Mouse (Mus musculus) thymus, adult 2 months (tissue): ENCODE measurements around the gene Adamts13.

Experiments used
- CTCF ChIP-seq: fragments of 200-500 bp; IDR thresholded peaks from 2 replicates; pipeline ENCODE4 v1.5.1; 2012; ENCODE audit warnings: mild to moderate bottlenecking, control low read depth, low read length, moderate library complexity, borderline replicate concordance; ENCODE audit not compliant: control insufficient read depth, poor library complexity, insufficient read depth; ENCODE audit errors: extremely low read depth
- POLR2A ChIP-seq: fragments of 200-500 bp; IDR thresholded peaks from 2 replicates; pipeline ENCODE4 v1.6.1; 2012; ENCODE audit warnings: mild to moderate bottlenecking, low read length, control low read depth, moderate library complexity; ENCODE audit not compliant: control insufficient read depth, poor library complexity, insufficient read depth; ENCODE audit errors: extremely low read depth

GRCm38 (mm10) chr2:26964724-26965370 is 8.4 kb upstream of the Adamts13 start:
- TF ChIP-seq POLR2A (no peak), CTCF (no peak)
